Mouse (Mus musculus): ENCODE data around the gene Btbd16. TPM values are rescaled to one million over a fixed set of nuclear protein-coding genes. Genes with fewer than 3 reads are reported as not detected.

The Btbd16 gene
- polyA plus RNA-seq, 1 experiment from 2014 or later, result not detected

DNA sequence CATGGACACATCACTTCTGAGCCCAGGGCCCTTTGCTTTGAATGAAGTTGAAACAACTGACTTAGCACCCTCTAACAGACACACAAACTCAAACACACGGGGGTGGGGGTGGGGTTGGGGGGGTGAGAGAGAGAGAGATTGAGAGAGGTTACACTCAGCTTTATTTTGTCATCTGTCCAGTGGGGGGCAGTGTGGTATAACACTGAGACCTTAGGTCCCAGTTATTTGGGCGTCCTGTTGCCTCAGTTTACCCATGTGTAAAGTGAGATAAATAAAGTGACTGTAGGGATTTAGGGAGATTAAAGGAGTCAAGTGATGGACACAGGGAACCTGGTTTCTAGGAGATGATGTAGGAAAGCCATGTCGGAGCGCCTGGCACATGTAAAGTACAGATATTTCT lies 32.8 kb upstream of the Btbd16 start:
- H3K27ac ChIP-seq (ENCODE audit: low read depth, low read length), result no peak overlapping the region
- H3K9me3 ChIP-seq (ENCODE audit: control insufficient read depth, low read length), result no peaks in the 10 kb centered on the region
- no peaks in the 10 kb centered on the region for H3K4me1 ChIP-seq (replicated peaks; ENCODE audit: control insufficient read depth, insufficient read depth, low read length)
- 86% methylated on average over 4 of the region's 4 CpGs for WGBS
- peaks cover 3% of the 10 kb centered on the region; the same call in 1 of the 2 replicates for H3K36me3 ChIP-seq (ENCODE audit: control insufficient read depth, insufficient read depth, low read length)
- no peak overlapping the region for H3K9ac ChIP-seq (ENCODE audit: low read length)
- no peak for ATAC-seq (replicated peaks; ENCODE audit: low FRiP score)
- no peak overlapping the region for H3K4me3 ChIP-seq (ENCODE audit: low read depth, low read length)
- DNase-seq (ENCODE audit: low spot score), result no peak
- H3K4me2 ChIP-seq (ENCODE audit: low read depth, low read length, severe bottlenecking), result no peak overlapping the region
- H3K27me3 ChIP-seq (ENCODE audit: control insufficient read depth, insufficient read depth, low read length), result no peaks in the 10 kb centered on the region

DNA sequence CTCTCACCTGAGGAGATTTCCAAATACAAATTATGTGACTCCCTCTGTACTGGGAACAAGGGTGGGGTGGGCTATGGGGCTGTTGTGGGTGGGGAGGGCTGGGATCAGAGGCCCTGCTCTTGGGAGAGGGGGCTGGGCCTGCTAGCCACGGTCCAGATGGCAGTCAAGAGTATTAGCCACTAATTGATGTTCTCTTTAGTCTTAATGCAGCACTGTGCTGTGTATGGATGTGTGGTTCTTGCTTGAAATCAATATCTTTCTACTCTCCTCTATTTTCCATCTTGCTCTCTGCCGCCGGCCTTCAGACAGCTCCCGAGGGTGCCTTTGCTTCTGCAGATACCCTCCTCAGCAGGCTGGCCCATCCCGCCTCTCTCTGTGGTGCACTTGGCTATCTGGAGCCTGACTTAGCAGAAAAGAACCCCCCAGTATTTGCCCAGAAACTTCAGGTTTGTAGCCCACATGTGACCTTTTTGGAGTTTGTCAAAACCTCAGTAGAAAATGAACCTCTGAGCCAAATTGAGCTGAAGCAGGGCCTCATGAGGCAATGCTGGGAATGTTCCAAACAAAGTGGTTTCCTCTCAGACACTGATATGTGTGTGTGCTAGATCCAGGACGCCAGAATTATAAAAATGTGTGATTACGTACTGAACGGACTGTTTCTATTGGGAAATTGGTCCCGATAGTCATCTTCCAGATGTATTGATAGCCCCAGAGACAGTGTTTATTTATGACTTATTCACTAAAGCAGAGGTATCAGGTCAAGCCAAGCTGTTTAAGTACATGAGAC lies 30.4 kb upstream of the Btbd16 start:
- H3K36me3 ChIP-seq (ENCODE audit: control insufficient read depth, insufficient read depth, low read length), result peaks cover 3% of the 10 kb centered on the region; the same call in 1 of the 2 replicates
- no peak for DNase-seq (ENCODE audit: low spot score)
- no peak overlapping the region for H3K4me2 ChIP-seq (ENCODE audit: low read depth, low read length, severe bottlenecking)
- ATAC-seq (replicated peaks; ENCODE audit: low FRiP score), result no peak
- no peak overlapping the region for H3K4me3 ChIP-seq (ENCODE audit: low read depth, low read length)
- no peak overlapping the region for H3K9ac ChIP-seq (ENCODE audit: low read length)
- H3K27me3 ChIP-seq (ENCODE audit: control insufficient read depth, insufficient read depth, low read length), result no peaks in the 10 kb centered on the region
- no peaks in the 10 kb centered on the region for H3K9me3 ChIP-seq (ENCODE audit: control insufficient read depth, low read length)
- no peaks in the 10 kb centered on the region for H3K4me1 ChIP-seq (replicated peaks; ENCODE audit: control insufficient read depth, insufficient read depth, low read length)
- 89% methylated on average over 9 of the region's 9 CpGs for WGBS
- no peak overlapping the region for H3K27ac ChIP-seq (ENCODE audit: low read depth, low read length)

DNA sequence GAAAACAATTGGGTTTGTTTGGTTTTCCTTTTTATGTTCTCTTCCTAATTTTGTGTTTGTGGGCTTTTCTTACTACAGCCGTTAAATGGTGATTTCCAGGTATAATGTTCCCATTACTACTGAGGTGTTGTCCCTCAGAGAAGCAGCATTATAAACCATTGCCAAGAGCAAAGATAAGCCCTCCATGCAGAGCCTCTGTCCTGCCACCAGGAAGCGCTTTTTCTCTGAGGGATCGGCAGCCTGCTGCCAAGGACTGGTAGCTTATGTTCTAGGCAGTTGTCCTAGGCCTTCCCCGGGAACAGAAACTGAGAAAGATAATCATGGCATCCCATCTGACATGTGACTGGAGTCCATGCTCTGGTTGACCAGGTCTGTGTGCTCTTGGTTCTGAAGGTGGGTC lies 24.7 kb upstream of the Btbd16 start:
- Histone ChIP-seq H3K36me3 (ENCODE audit: control insufficient read depth, insufficient read depth, low read length) (no peaks in the 10 kb centered on the region), H3K4me3 (ENCODE audit: low read depth, low read length) (no peak overlapping the region), H3K9ac (ENCODE audit: low read length) (no peak overlapping the region), H3K27ac (ENCODE audit: low read depth, low read length) (no peak overlapping the region), H3K27me3 (ENCODE audit: control insufficient read depth, insufficient read depth, low read length) (no peaks in the 10 kb centered on the region), H3K9me3 (ENCODE audit: control insufficient read depth, low read length) (no peaks in the 10 kb centered on the region), H3K4me2 (ENCODE audit: low read depth, low read length, severe bottlenecking) (no peak overlapping the region), H3K4me1 (replicated peaks; ENCODE audit: control insufficient read depth, insufficient read depth, low read length) (peaks cover 10% of the 10 kb centered on the region; the same call in 1 of the 2 replicates)
- 88% methylated on average over 4 of the region's 4 CpGs for WGBS
- ATAC-seq (replicated peaks; ENCODE audit: low FRiP score) (no peak), DNase-seq (ENCODE audit: low spot score) (no peak)

DNA sequence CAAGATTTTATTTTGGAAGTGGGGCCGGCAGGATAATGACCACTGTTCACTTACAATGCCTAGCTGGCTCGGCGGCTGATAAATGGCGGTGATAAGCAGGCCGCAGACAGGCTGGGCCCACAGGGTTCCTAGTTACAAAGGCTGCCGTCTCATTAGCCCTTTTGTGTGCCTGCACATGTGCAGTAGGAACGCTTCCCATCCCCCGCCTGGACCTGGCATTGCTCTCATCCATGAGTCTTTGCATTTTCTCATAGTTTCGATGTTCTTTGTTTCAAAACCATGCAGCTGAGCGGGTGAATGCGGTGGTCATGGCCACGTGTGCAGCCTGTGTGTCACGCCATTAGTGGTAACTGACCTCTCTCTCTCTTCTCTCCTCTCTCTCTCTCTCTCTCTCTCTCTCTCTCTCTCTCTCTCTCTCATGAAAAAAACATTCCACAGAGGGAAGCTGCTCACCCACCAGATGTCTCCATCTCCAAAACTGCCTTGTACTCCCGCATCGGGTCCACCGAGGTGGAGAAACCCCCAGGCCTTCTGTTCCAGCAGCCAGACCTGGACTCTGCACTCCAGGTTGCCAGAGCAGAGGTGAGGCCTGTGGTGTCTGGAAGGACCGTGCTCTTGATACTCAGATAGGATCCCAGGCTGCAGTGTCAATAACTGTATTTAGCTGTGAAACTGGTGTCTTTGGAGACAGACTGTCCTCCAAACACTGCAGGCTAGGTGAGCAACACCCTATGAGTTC lies 22.9 kb upstream of the Btbd16 start:
- H3K27ac ChIP-seq (ENCODE audit: low read depth, low read length), result peak overlapping the region; percentile 84
- ATAC-seq (replicated peaks; ENCODE audit: low FRiP score) (peak; percentile 94), DNase-seq (ENCODE audit: low spot score) (peak; percentile 86)
- 21% methylated on average over 17 of the region's 17 CpGs for whole genome bisulfite sequencing
- H3K27me3 ChIP-seq (ENCODE audit: control insufficient read depth, insufficient read depth, low read length), result no peaks in the 10 kb centered on the region
- no peak overlapping the region for H3K4me3 ChIP-seq (ENCODE audit: low read depth, low read length)
- H3K36me3 ChIP-seq (ENCODE audit: control insufficient read depth, insufficient read depth, low read length), result no peaks in the 10 kb centered on the region
- H3K9me3 ChIP-seq (ENCODE audit: control insufficient read depth, low read length), result no peaks in the 10 kb centered on the region
- peaks cover 10% of the 10 kb centered on the region; the same call in 1 of the 2 replicates for H3K4me1 ChIP-seq (replicated peaks; ENCODE audit: control insufficient read depth, insufficient read depth, low read length)
- H3K9ac ChIP-seq (ENCODE audit: low read length), result peak overlapping the region; percentile 47
- 0 out of 2 replicates have a peak overlapping the region, but pooled peaks have one; percentile 11 for H3K4me2 ChIP-seq (ENCODE audit: low read depth, low read length, severe bottlenecking)

DNA sequence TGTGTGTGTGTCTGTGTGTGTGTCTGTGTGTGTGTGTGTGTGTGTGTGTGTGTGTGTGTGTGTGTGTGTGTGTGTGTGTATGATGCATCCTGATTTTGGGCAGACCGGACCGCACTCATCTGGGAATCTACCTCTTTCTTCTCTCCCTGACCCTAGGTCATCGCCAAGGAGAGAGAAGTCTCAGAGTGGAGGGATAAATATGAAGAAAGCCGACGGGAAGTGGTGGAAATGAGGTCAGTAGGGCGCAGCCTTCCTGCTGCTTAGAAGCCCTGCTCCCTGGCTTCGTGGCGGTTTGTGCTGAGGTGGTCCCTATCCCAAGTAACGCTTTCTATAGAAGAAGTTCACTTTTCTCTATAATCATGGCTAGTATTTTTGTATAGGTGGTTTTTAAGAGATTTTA lies 22.2 kb upstream of the Btbd16 start:
- no peaks in the 10 kb centered on the region for H3K27me3 ChIP-seq (ENCODE audit: control insufficient read depth, insufficient read depth, low read length)
- no peak overlapping the region for H3K4me3 ChIP-seq (ENCODE audit: low read depth, low read length)
- H3K4me1 ChIP-seq (replicated peaks; ENCODE audit: control insufficient read depth, insufficient read depth, low read length), result peaks cover 10% of the 10 kb centered on the region; the same call in 1 of the 2 replicates
- H3K4me2 ChIP-seq (ENCODE audit: low read depth, low read length, severe bottlenecking), result no peak overlapping the region
- no peak for DNase-seq (ENCODE audit: low spot score)
- no peak for ATAC-seq (replicated peaks; ENCODE audit: low FRiP score)
- H3K9ac ChIP-seq (ENCODE audit: low read length), result no peak overlapping the region
- H3K9me3 ChIP-seq (ENCODE audit: control insufficient read depth, low read length), result no peaks in the 10 kb centered on the region
- WGBS, result 67% methylated on average over 9 of the region's 9 CpGs
- no peak overlapping the region for H3K27ac ChIP-seq (ENCODE audit: low read depth, low read length)
- H3K36me3 ChIP-seq (ENCODE audit: control insufficient read depth, insufficient read depth, low read length), result no peaks in the 10 kb centered on the region

DNA sequence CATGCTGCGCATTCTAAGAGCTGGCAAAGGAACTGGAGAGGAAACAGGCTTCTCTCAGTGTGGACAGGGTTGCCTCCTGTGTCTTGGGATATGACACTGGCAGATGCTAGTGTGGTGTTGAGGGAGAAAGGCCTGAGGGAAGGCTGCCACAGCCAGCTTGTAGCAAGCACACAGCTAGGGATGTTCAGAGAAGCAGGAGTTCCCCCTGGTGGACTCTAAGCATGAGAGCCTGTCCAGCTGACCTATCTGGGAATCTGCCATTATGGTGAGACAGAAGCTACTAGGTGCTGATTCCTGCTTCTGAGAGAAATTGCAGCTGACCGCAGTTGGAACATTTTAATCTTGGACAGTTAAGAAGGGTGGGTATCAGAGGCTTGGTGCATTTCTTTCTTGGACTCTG lies 19.1 kb upstream of the Btbd16 start:
- no peak overlapping the region for H3K4me2 ChIP-seq (ENCODE audit: low read depth, low read length, severe bottlenecking)
- ATAC-seq (replicated peaks; ENCODE audit: low FRiP score) (no peak), DNase-seq (ENCODE audit: low spot score) (no peak)
- H3K27me3 ChIP-seq (ENCODE audit: control insufficient read depth, insufficient read depth, low read length), result no peaks in the 10 kb centered on the region
- 94% methylated on average over 2 of the region's 2 CpGs for WGBS
- H3K9ac ChIP-seq (ENCODE audit: low read length), result no peak overlapping the region
- peaks cover 10% of the 10 kb centered on the region; the same call in 1 of the 2 replicates for H3K4me1 ChIP-seq (replicated peaks; ENCODE audit: control insufficient read depth, insufficient read depth, low read length)
- H3K27ac ChIP-seq (ENCODE audit: low read depth, low read length), result no peak overlapping the region
- no peak overlapping the region for H3K4me3 ChIP-seq (ENCODE audit: low read depth, low read length)
- H3K36me3 ChIP-seq (ENCODE audit: control insufficient read depth, insufficient read depth, low read length), result no peaks in the 10 kb centered on the region; the same call in 1 of the 2 replicates
- no peaks in the 10 kb centered on the region for H3K9me3 ChIP-seq (ENCODE audit: control insufficient read depth, low read length)

DNA sequence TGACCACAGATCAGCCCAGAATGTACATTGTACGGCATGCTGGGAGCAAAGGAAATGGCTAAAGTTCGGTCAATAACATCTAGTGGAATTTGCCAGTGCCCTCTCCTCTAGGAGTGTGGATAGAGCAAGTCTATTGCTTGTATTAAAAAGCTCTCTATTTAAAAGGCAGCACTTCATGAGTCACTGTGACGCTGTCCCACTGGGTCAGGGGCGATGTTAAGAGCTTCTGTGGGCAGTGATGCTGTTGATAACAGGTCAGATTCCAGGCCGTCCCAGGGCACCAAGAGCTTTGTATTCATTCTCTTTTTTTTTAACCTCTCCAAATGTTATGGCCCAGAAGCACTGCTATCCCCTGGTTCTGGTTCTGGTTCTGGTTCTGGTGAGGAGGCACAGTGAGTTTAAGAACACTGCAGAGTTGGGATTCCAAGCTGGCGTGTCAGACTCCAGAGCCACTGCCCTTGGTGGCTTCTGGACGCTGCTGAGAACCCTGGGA lies 17.5 kb upstream of the Btbd16 start:
- Histone ChIP-seq H3K4me2 (ENCODE audit: low read depth, low read length, severe bottlenecking) (no peak overlapping the region), H3K36me3 (ENCODE audit: control insufficient read depth, insufficient read depth, low read length) (no peaks in the 10 kb centered on the region; the same call in 1 of the 2 replicates), H3K4me3 (ENCODE audit: low read depth, low read length) (no peak overlapping the region), H3K27ac (ENCODE audit: low read depth, low read length) (no peak overlapping the region), H3K27me3 (ENCODE audit: control insufficient read depth, insufficient read depth, low read length) (no peaks in the 10 kb centered on the region), H3K4me1 (replicated peaks; ENCODE audit: control insufficient read depth, insufficient read depth, low read length) (no peaks in the 10 kb centered on the region), H3K9me3 (ENCODE audit: control insufficient read depth, low read length) (no peaks in the 10 kb centered on the region), H3K9ac (ENCODE audit: low read length) (no peak overlapping the region)
- DNase-seq (ENCODE audit: low spot score), result no peak
- 87% methylated on average over 7 of the region's 7 CpGs for WGBS
- no peak for ATAC-seq (replicated peaks; ENCODE audit: low FRiP score)

DNA sequence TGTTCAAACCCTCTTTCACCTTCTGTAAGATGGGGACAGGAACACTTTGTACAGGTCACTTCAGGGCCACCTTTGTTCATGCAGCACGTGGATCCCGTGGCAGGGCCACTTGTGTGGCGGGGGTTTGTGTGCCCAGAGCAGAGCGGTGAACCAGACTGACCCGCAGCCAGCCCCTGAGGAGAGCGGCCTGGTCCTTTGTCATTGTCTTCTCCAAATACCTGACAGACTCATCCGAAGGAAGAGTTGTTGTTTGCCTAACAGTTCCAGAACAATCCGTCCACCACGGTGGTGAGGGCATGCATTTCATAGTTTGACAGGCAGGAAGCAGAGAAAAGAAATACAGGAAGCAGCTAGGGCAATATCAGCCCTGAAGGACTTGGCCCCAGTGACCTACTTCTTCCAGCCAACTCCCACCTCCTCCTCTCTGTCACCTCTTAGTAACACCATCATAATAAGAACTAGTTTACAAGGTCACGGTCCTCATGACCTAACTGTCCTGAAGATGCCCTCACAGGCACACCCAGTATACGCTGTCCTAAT lies 16.5 kb upstream of the Btbd16 start:
- ATAC-seq (replicated peaks; ENCODE audit: low FRiP score) (no peak), DNase-seq (ENCODE audit: low spot score) (no peak)
- Histone ChIP-seq H3K9me3 (ENCODE audit: control insufficient read depth, low read length) (no peaks in the 10 kb centered on the region), H3K27ac (ENCODE audit: low read depth, low read length) (no peak overlapping the region), H3K4me3 (ENCODE audit: low read depth, low read length) (no peak overlapping the region), H3K27me3 (ENCODE audit: control insufficient read depth, insufficient read depth, low read length) (no peaks in the 10 kb centered on the region), H3K9ac (ENCODE audit: low read length) (no peak overlapping the region), H3K4me2 (ENCODE audit: low read depth, low read length, severe bottlenecking) (no peak overlapping the region), H3K4me1 (replicated peaks; ENCODE audit: control insufficient read depth, insufficient read depth, low read length) (no peaks in the 10 kb centered on the region), H3K36me3 (ENCODE audit: control insufficient read depth, insufficient read depth, low read length) (no peaks in the 10 kb centered on the region; the same call in 1 of the 2 replicates)
- 81% methylated on average over 11 of the region's 11 CpGs for WGBS

All from forebrain, embryonic 11.5 days (tissue).